Comparison of ENCODE assay signal across 28 mouse cellular contexts in the genomic region with DNA sequence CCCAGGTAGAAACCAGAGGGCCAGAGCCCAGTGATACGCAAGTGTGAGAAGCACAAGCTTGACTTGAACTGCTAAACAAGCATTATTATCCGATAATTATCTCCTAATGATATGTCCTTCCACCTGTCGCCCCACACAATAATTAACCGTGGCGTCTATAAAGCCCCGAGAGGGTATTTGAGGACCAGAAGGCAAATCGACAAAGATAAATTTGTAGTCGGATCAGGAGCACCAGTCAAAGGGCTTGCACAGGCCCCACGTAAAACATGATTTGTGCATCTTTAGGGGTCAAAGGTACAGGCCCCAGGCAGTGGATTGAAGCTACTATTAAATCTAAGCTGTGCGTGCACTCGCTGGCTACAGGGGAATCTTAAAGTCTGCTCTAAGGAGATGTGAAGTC.
DNase-seq lines count a peak whose midpoint lies in the region; ATAC-seq and TF ChIP-seq lines count a peak whose summit lies in the region.
"Had no signal": no experiment of that assay in that cellular context is flagged by ENCODE, and none has a peak within 500 bp of the region (broad histone marks: within the 10 kb centered on the region; RNA-seq: fewer than 3 reads in every experiment).

No protein-coding gene starts in this region.

- H3K27me3 ChIP-seq in midbrain, embryonic 11.5 days (ENCODE audit: control insufficient read depth, insufficient read depth, low read length) = 0 out of 2 replicates have a peak, but pooled peaks cover 2% of the 10 kb centered on the region
- H3K27me3 ChIP-seq in midbrain, postnatal 0 days (ENCODE audit: insufficient read depth, low read length) = peaks cover 2% of the 10 kb centered on the region; the same call in 1 of the 2 replicates
- H3K27me3 ChIP-seq: CH12.LX; embryonic facial prominence, embryonic 15.5 days; Patski had no signal

- peak; percentile 37 for DNase-seq in embryo, embryonic 10.5 days (ENCODE audit: low spot score)
- no peak for DNase-seq in embryo, embryonic 9.5 days (ENCODE audit: extremely low spot score)
- DNase-seq in midbrain, embryonic 11.5 days (ENCODE audit: low spot score, missing footprints) = peak; percentile 73
- no peak for DNase-seq in midbrain, postnatal 0 days (ENCODE audit: low spot score)
- DNase-seq in retina, postnatal 1 day = peak; percentile 53
- DNase-seq in layer of hippocampus, adult 8-10 months (ENCODE audit: low spot score in 2 of 2) = no peak
- DNase-seq: adrenal gland, adult 8-10 months; adrenal gland, postnatal 14 days; adrenal gland, postnatal 36 days; B cell, adult 2 months; cerebellum, adult 11-12 months; cerebellum, adult 2 months; cerebellum, adult 9-10 months; cerebellum, postnatal 10 days; cerebellum, postnatal 25 days; embryo, embryonic 11 days had no signal

- H3K4me1 ChIP-seq in midbrain, embryonic 11.5 days (ENCODE audit: control insufficient read depth, insufficient read depth, low read length) = peaks cover 2% of the 10 kb centered on the region; the same call in 1 of the 2 replicates
- H3K4me1 ChIP-seq in midbrain, postnatal 0 days (ENCODE audit: insufficient read depth, low read length) = peaks cover 1% of the 10 kb centered on the region; the same call in 1 of the 2 replicates
- H3K4me1 ChIP-seq: embryonic facial prominence, embryonic 15.5 days had no signal

- 69% methylated on average over 11 of the region's 11 CpGs for WGBS in midbrain, embryonic 11.5 days
- WGBS in midbrain, postnatal 0 days = 50% methylated on average over 11 of the region's 11 CpGs

- no peaks in the 10 kb centered on the region for H3K36me3 ChIP-seq in midbrain, embryonic 11.5 days (ENCODE audit: control insufficient read depth, insufficient read depth, low read length)
- no peaks in the 10 kb centered on the region for H3K36me3 ChIP-seq in midbrain, postnatal 0 days (ENCODE audit: insufficient read depth, low read length)
- H3K36me3 ChIP-seq: embryonic facial prominence, embryonic 13.5 days; embryonic facial prominence, embryonic 15.5 days; forebrain, embryonic 10.5 days; forebrain, embryonic 12.5 days; G1E had no signal

- no peak overlapping the region for H3K4me2 ChIP-seq in midbrain, embryonic 11.5 days
- no peak overlapping the region for H3K4me2 ChIP-seq in midbrain, postnatal 0 days (ENCODE audit: low read depth, low read length, poor library complexity, severe bottlenecking)
- H3K4me2 ChIP-seq: embryonic facial prominence, embryonic 13.5 days; embryonic facial prominence, embryonic 15.5 days; forebrain, embryonic 12.5 days had no signal

- H3K9me3 ChIP-seq in midbrain, embryonic 11.5 days (ENCODE audit: control insufficient read depth, low read length) = no peaks in the 10 kb centered on the region
- H3K9me3 ChIP-seq in midbrain, postnatal 0 days (ENCODE audit: low read length) = no peaks in the 10 kb centered on the region
- H3K9me3 ChIP-seq: embryonic facial prominence, embryonic 13.5 days; embryonic facial prominence, embryonic 15.5 days had no signal

- no peak for TF ChIP-seq CTCF in midbrain, postnatal 0 days (IDR thresholded peaks at IDR 0.05)

- no peak overlapping the region for H3K9ac ChIP-seq in midbrain, embryonic 11.5 days (ENCODE audit: low read length)
- no peak overlapping the region for H3K9ac ChIP-seq in midbrain, postnatal 0 days (replicated peaks; ENCODE audit: low read length, poor library complexity, severe bottlenecking)
- H3K9ac ChIP-seq: embryonic facial prominence, embryonic 13.5 days; embryonic facial prominence, embryonic 15.5 days; forebrain, embryonic 12.5 days had no signal

- no peak for ATAC-seq in midbrain, embryonic 11.5 days (ENCODE audit: low FRiP score)
- no peak for ATAC-seq in midbrain, postnatal 0 days (ENCODE audit: low FRiP score)
- ATAC-seq: activated CD4-positive, CD25-positive, alpha-beta regulatory T cell, adult 4 months; CD4-positive, CD25-positive, alpha-beta regulatory T cell, adult 4 months; forebrain, embryonic 14.5 days; forebrain, embryonic 16.5 days; Patski had no signal

- no peak overlapping the region for H3K4me3 ChIP-seq in midbrain, embryonic 11.5 days (ENCODE audit: low read depth, low read length)
- no peak overlapping the region for H3K4me3 ChIP-seq in midbrain, postnatal 0 days (ENCODE audit: low read depth, low read length)
- H3K4me3 ChIP-seq: embryonic facial prominence, embryonic 13.5 days; embryonic facial prominence, embryonic 15.5 days; erythroblast, embryonic 14.5 days; forebrain, embryonic 10.5 days; forebrain, embryonic 12.5 days had no signal

- H3K27ac ChIP-seq in midbrain, embryonic 11.5 days (ENCODE audit: low read depth, low read length) = no peak overlapping the region
- H3K27ac ChIP-seq in midbrain, postnatal 0 days (ENCODE audit: low read depth, low read length) = no peak overlapping the region
- H3K27ac ChIP-seq: embryonic facial prominence, embryonic 13.5 days; embryonic facial prominence, embryonic 15.5 days; forebrain, embryonic 10.5 days; forebrain, embryonic 12.5 days had no signal

Comparison
In these comparisons a context has a peak if more than half of its experiments do, and no peak if none do; other contexts are left out.
1. DNase-seq: peak in embryo, embryonic 10.5 days (single experiment), midbrain, embryonic 11.5 days (single experiment) and retina, postnatal 1 day (single experiment); none in embryo, embryonic 9.5 days (single experiment), midbrain, postnatal 0 days (single experiment) and layer of hippocampus, adult 8-10 months (0 of 2).